Mouse (Mus musculus) cerebellum, adult 8-10 months (tissue): ENCODE results near the gene Limd1.
A peak's percentile ranks its signal among the peaks of the same experiment; 100 is the strongest.

ENCODE experiments used
- DNase-seq: peaks from one replicate; pipeline ENCODE4 v3.0.0; 2022

Limd1 gene

GRCm38 (mm10) chr9:123483598-123483997, 5.1 kb downstream of the Limd1 start:
- no peak for DNase-seq

- no peak for DNase-seq
Observed at GRCm38 (mm10) chr9:123484830-123485229, 6.3 kb downstream of the Limd1 start.

- DNase-seq: no peak
Observed at GRCm38 (mm10) chr9:123485561-123485960, 7.1 kb downstream of the Limd1 start.

- no peak for DNase-seq
Observed at GRCm38 (mm10) chr9:123486635-123487034, 8.1 kb downstream of the Limd1 start.

- no peak for DNase-seq
Observed at GRCm38 (mm10) chr9:123489073-123489472, 10.6 kb downstream of the Limd1 start.

- no peak for DNase-seq
Observed at GRCm38 (mm10) chr9:123489727-123490343, 11.3 kb downstream of the Limd1 start.

GRCm38 (mm10) chr9:123490930-123491329, 12.4 kb downstream of the Limd1 start:
- DNase-seq: no peak

- no peak for DNase-seq
Observed at GRCm38 (mm10) chr9:123491917-123492585, 13.5 kb downstream of the Limd1 start.

GRCm38 (mm10) chr9:123496665-123497064, 18.2 kb downstream of the Limd1 start:
- DNase-seq: no peak

- no peak for DNase-seq
Observed at GRCm38 (mm10) chr9:123497906-123498305, 19.4 kb downstream of the Limd1 start.

GRCm38 (mm10) chr9:123500480-123500879, 22.0 kb downstream of the Limd1 start:
- no peak for DNase-seq

GRCm38 (mm10) chr9:123503171-123503834, 24.8 kb downstream of the Limd1 start:
- no peak for DNase-seq

- DNase-seq: peak; percentile 64
Observed at GRCm38 (mm10) chr9:123504325-123504724, 25.8 kb downstream of the Limd1 start.

- no peak for DNase-seq
Observed at GRCm38 (mm10) chr9:123505598-123505997, 27.1 kb downstream of the Limd1 start.

- no peak for DNase-seq
Observed at GRCm38 (mm10) chr9:123506270-123507146, 28.0 kb downstream of the Limd1 start.

GRCm38 (mm10) chr9:123507380-123507779, 28.9 kb downstream of the Limd1 start:
- no peak for DNase-seq

- no peak for DNase-seq
Observed at GRCm38 (mm10) chr9:123508986-123509385, 30.5 kb downstream of the Limd1 start.

- DNase-seq: no peak
Observed at GRCm38 (mm10) chr9:123509638-123510604, 31.4 kb downstream of the Limd1 start.

GRCm38 (mm10) chr9:123510926-123511325, 32.4 kb downstream of the Limd1 start:
- no peak for DNase-seq

- no peak for DNase-seq
Observed at GRCm38 (mm10) chr9:123512482-123512881, 34.0 kb downstream of the Limd1 start.

GRCm38 (mm10) chr9:123515087-123515486, 36.6 kb downstream of the Limd1 start:
- no peak for DNase-seq
